Mouse (Mus musculus) heart, embryonic 12.5 days (tissue): ENCODE results near the gene Crlf2. TPM values are rescaled to one million over a fixed set of nuclear protein-coding genes. Genes with fewer than 3 reads are reported as not detected.

Source experiments
- ATAC-seq: fragments of 200-750 bp; cut with Nextera tagmentation; 2 replicates; pipeline ENCODE4 v1.8.0; 2017; ENCODE audit warnings: moderate TSS enrichment, moderate library complexity; ENCODE audit not compliant: insufficient number of reproducible peaks, low FRiP score
- H3K27ac ChIP-seq: fragments of 300-500 bp; sonication (generic); 2 replicates; pipeline ENCODE4 v1.5.1; 2016; ENCODE audit warnings: mild to moderate bottlenecking, moderate library complexity; ENCODE audit not compliant: poor library complexity, severe bottlenecking
- H3K27me3 ChIP-seq: fragments of 300-500 bp; sonication (generic); replicated peaks from 2 replicates; pipeline ENCODE4 v1.6.1; 2016; ENCODE audit warnings: mild to moderate bottlenecking, moderate library complexity
- H3K36me3 ChIP-seq: fragments of 300-500 bp; sonication (generic); 2 replicates; pipeline ENCODE4 v1.6.1; 2016; ENCODE audit warnings: mild to moderate bottlenecking, moderate library complexity
- H3K4me1 ChIP-seq: fragments of 300-500 bp; sonication (generic); replicated peaks from 2 replicates; pipeline ENCODE4 v1.6.1; 2016; ENCODE audit warnings: mild to moderate bottlenecking
- H3K4me2 ChIP-seq: fragments of 300-500 bp; sonication (generic); 2 replicates; pipeline ENCODE4 v1.6.1; 2016; ENCODE audit warnings: mild to moderate bottlenecking, moderate library complexity
- H3K4me3 ChIP-seq: fragments of 300-500 bp; sonication (generic); 2 replicates; pipeline ENCODE4 v1.5.1; 2016; ENCODE audit warnings: mild to moderate bottlenecking
- H3K9ac ChIP-seq: fragments of 300-500 bp; sonication (generic); 2 replicates; pipeline ENCODE4 v1.6.1; 2016; ENCODE audit warnings: mild to moderate bottlenecking, moderate library complexity
- H3K9me3 ChIP-seq: fragments of 300-500 bp; sonication (generic); replicated peaks from 2 replicates; pipeline ENCODE4 v1.6.1; 2016; ENCODE audit warnings: mild to moderate bottlenecking, moderate library complexity
- WGBS: fragments of 180-500 bp; shearing (Covaris S2); methylation state at CpG from one replicate; pipeline ENCODE4 v1.1.7; 2016; 5-methylcytosine and 5-hydroxymethylcytosine counted together
- polyA plus RNA-seq: library from polyadenylated mRNA; unstranded; fragments of >200 nt; fragmentation: Nextera tagmentation; extraction: Ambion mirVana; gene quantifications from 2 replicates; pipeline ENCODE4 v1.2.1, GENCODE M21; 2016

Gene Crlf2
- 9.1 TPM in 2 replicates for polyA plus RNA-seq

- Histone ChIP-seq H3K27me3 (no peaks in the 10 kb centered on the region), H3K4me3 (peak within 1 kb of the TSS; percentile 70), H3K9me3 (peaks cover 36% of the 10 kb centered on the region), H3K4me1 (no peaks in the 10 kb centered on the region), H3K27ac (peak within 1 kb of the TSS; percentile 92), H3K36me3 (peaks cover 25% of the 10 kb centered on the region), H3K4me2 (peak within 1 kb of the TSS; percentile 75), H3K9ac (peak within 1 kb of the TSS; percentile 66; the same call in 1 of the 2 replicates)
- under 1% methylated on average over 66 of the region's 73 CpGs for WGBS
- ATAC-seq: peak; percentile 65
Observed at GRCm38 (mm10) chr5:109558404-109559160, at the start of gene Crlf2. Gene Crlf2, minus strand, starts transcription at chr5:109558993.

GRCm38 (mm10) chr5:109602585-109602984, 43.8 kb upstream of the Crlf2 start:
- WGBS: 30% methylated on average over 1 of the region's 1 CpGs
- Histone ChIP-seq H3K4me1 (no peaks in the 10 kb centered on the region), H3K27ac (no peak overlapping the region), H3K27me3 (no peaks in the 10 kb centered on the region), H3K4me3 (no peak overlapping the region), H3K9me3 (peaks cover 27% of the 10 kb centered on the region), H3K36me3 (no peaks in the 10 kb centered on the region), H3K4me2 (no peak overlapping the region), H3K9ac (no peak overlapping the region)
- ATAC-seq: no peak

GRCm38 (mm10) chr5:109601080-109601479, 42.3 kb upstream of the Crlf2 start:
- Histone ChIP-seq H3K9ac (no peak overlapping the region), H3K27ac (no peak overlapping the region), H3K4me3 (no peak overlapping the region), H3K27me3 (no peaks in the 10 kb centered on the region), H3K4me2 (no peak overlapping the region), H3K4me1 (no peaks in the 10 kb centered on the region), H3K36me3 (no peaks in the 10 kb centered on the region), H3K9me3 (peaks cover 29% of the 10 kb centered on the region)
- 23% methylated on average over 3 of the region's 3 CpGs for WGBS
- no peak for ATAC-seq

GRCm38 (mm10) chr5:109598876-109599275, 40.1 kb upstream of the Crlf2 start:
- no peaks in the 10 kb centered on the region for H3K36me3 ChIP-seq
- no peak overlapping the region for H3K27ac ChIP-seq
- H3K4me2 ChIP-seq: no peak overlapping the region
- no peak overlapping the region for H3K9ac ChIP-seq
- no peaks in the 10 kb centered on the region for H3K27me3 ChIP-seq
- no peak for ATAC-seq
- peaks cover 31% of the 10 kb centered on the region for H3K9me3 ChIP-seq
- no peaks in the 10 kb centered on the region for H3K4me1 ChIP-seq
- H3K4me3 ChIP-seq: no peak overlapping the region

- Histone ChIP-seq H3K4me2 (no peak overlapping the region), H3K4me3 (no peak overlapping the region), H3K9me3 (peaks cover 20% of the 10 kb centered on the region), H3K9ac (no peak overlapping the region), H3K27ac (no peak overlapping the region), H3K27me3 (no peaks in the 10 kb centered on the region), H3K36me3 (no peaks in the 10 kb centered on the region), H3K4me1 (no peaks in the 10 kb centered on the region)
- ATAC-seq: no peak
- 23% methylated on average over 5 of the region's 5 CpGs for WGBS
Observed at GRCm38 (mm10) chr5:109596647-109597046, 37.9 kb upstream of the Crlf2 start.

GRCm38 (mm10) chr5:109562829-109563228, 4.0 kb upstream of the Crlf2 start:
- Histone ChIP-seq H3K4me2 (no peak overlapping the region), H3K27ac (no peak overlapping the region), H3K9ac (no peak overlapping the region), H3K9me3 (peaks cover 3% of the 10 kb centered on the region; the same call in 1 of the 2 replicates), H3K36me3 (no peaks in the 10 kb centered on the region), H3K27me3 (no peaks in the 10 kb centered on the region), H3K4me3 (no peak overlapping the region), H3K4me1 (no peaks in the 10 kb centered on the region)
- ATAC-seq: no peak
- WGBS: 50% methylated on average over 2 of the region's 2 CpGs

GRCm38 (mm10) chr5:109559191-109559590, 398 bp upstream of the Crlf2 start:
- H3K4me3 ChIP-seq: peak overlapping the region; percentile 70
- H3K9ac ChIP-seq: no peak overlapping the region; the same call in 1 of the 2 replicates
- H3K27me3 ChIP-seq: no peaks in the 10 kb centered on the region
- peaks cover 30% of the 10 kb centered on the region for H3K9me3 ChIP-seq
- H3K27ac ChIP-seq: peak overlapping the region; percentile 92
- 22% methylated on average over 6 of the region's 6 CpGs for WGBS
- ATAC-seq: no peak
- peaks cover 23% of the 10 kb centered on the region for H3K36me3 ChIP-seq
- H3K4me1 ChIP-seq: no peaks in the 10 kb centered on the region
- peak overlapping the region; percentile 75 for H3K4me2 ChIP-seq

GRCm38 (mm10) chr5:109558123-109558403, 730 bp downstream of the Crlf2 start:
- under 1% methylated on average over 9 of the region's 9 CpGs for WGBS

GRCm38 (mm10) chr5:109557321-109558122, 1.3 kb downstream of the Crlf2 start:
- Histone ChIP-seq H3K4me3 (peak overlapping the region; percentile 70), H3K4me2 (peak overlapping the region; percentile 75), H3K9me3 (peaks cover 46% of the 10 kb centered on the region), H3K9ac (no peak overlapping the region), H3K36me3 (peaks cover 27% of the 10 kb centered on the region), H3K4me1 (no peaks in the 10 kb centered on the region), H3K27me3 (no peaks in the 10 kb centered on the region), H3K27ac (peak overlapping the region; percentile 92)
- ATAC-seq: peak; percentile 76
- under 1% methylated on average over 35 of the region's 35 CpGs for WGBS

More at GRCm38 (mm10) chr5:109558123-109558403, 730 bp downstream of the Crlf2 start:
- peak overlapping the region; percentile 75 for H3K4me2 ChIP-seq
- peak overlapping the region; percentile 70 for H3K4me3 ChIP-seq
- ATAC-seq: peak; percentile 3; the same call in 1 of the 2 replicates
- H3K9me3 ChIP-seq: peaks cover 41% of the 10 kb centered on the region
- no peaks in the 10 kb centered on the region for H3K4me1 ChIP-seq
- H3K9ac ChIP-seq: no peak overlapping the region
- peaks cover 25% of the 10 kb centered on the region for H3K36me3 ChIP-seq
- peak overlapping the region; percentile 92 for H3K27ac ChIP-seq
- no peaks in the 10 kb centered on the region for H3K27me3 ChIP-seq

GRCm38 (mm10) chr5:109556591-109557320, 2.0 kb downstream of the Crlf2 start:
- Histone ChIP-seq H3K4me2 (peak overlapping the region; percentile 75), H3K36me3 (peaks cover 32% of the 10 kb centered on the region), H3K9me3 (peaks cover 54% of the 10 kb centered on the region), H3K4me1 (no peaks in the 10 kb centered on the region), H3K9ac (no peak overlapping the region), H3K27ac (peak overlapping the region; percentile 92), H3K27me3 (no peaks in the 10 kb centered on the region), H3K4me3 (peak overlapping the region; percentile 70)
- ATAC-seq: peak; percentile 68
- WGBS: 5% methylated on average over 40 of the region's 40 CpGs
